Mouse (Mus musculus) heart, postnatal 0 days (tissue): ENCODE results near the gene Schip1. TPM values are rescaled to one million over a fixed set of nuclear protein-coding genes. Genes with fewer than 3 reads are reported as not detected.

Source experiments
- ATAC-seq: fragments of 200-750 bp; cut with Nextera tagmentation; 2 replicates; pipeline ENCODE4 v1.8.0; 2017; ENCODE audit warnings: low read depth, moderate number of reproducible peaks, moderate library complexity; ENCODE audit not compliant: insufficient read depth
- DNase-seq: peaks from one replicate; pipeline ENCODE4 v3.0.0-alpha.2; 2016; ENCODE audit warnings: low spot score
- H3K27ac ChIP-seq: fragments of 300-500 bp; sonication (generic); 2 replicates; pipeline ENCODE4 v1.5.1; 2014; ENCODE audit warnings: low read depth, mild to moderate bottlenecking
- H3K27me3 ChIP-seq: fragments of 300-500 bp; sonication (generic); 2 replicates; pipeline ENCODE4 v1.6.1; 2014; ENCODE audit warnings: low read length, mixed read lengths; ENCODE audit not compliant: control insufficient read depth, insufficient read depth
- H3K36me3 ChIP-seq: fragments of 300-500 bp; sonication (generic); replicated peaks from 2 replicates; pipeline ENCODE4 v1.6.1; 2014; ENCODE audit warnings: low read length, mixed read lengths; ENCODE audit not compliant: control insufficient read depth, insufficient read depth
- H3K4me1 ChIP-seq: fragments of 300-500 bp; sonication (generic); 2 replicates; pipeline ENCODE4 v1.6.1; 2014; ENCODE audit warnings: antibody characterized with exemption; ENCODE audit not compliant: control insufficient read depth, insufficient read depth
- H3K4me2 ChIP-seq: fragments of 300-500 bp; sonication (generic); 2 replicates; pipeline ENCODE4 v1.6.1; 2014; ENCODE audit warnings: low read depth, mild to moderate bottlenecking, low read length, moderate library complexity
- H3K4me3 ChIP-seq: fragments of 300-500 bp; sonication (generic); 2 replicates; pipeline ENCODE4 v1.5.1; 2014; ENCODE audit warnings: low read depth, low read length
- H3K9ac ChIP-seq: fragments of 300-500 bp; sonication (generic); replicated peaks from 2 replicates; pipeline ENCODE4 v1.6.1; 2014; ENCODE audit warnings: low read depth, low read length, mixed read lengths
- H3K9me3 ChIP-seq: fragments of 300-500 bp; sonication (generic); replicated peaks from 2 replicates; pipeline ENCODE4 v1.6.1; 2016; ENCODE audit warnings: low read length; ENCODE audit not compliant: control insufficient read depth
- CTCF ChIP-seq: IDR thresholded peaks from 2 replicates; pipeline ENCODE4 v1.5.1; 2016; ENCODE audit warnings: antibody characterized with exemption, control low read depth, low read depth
- EP300 ChIP-seq: IDR thresholded peaks from 2 replicates; pipeline ENCODE4 v1.6.1; 2016; ENCODE audit warnings: antibody characterized with exemption, low read depth
- WGBS: fragments of 180-500 bp; shearing (Covaris S2); extraction: QIAGEN DNeasy Blood & Tissue Kit; methylation state at CpG from one replicate; pipeline ENCODE4 v1.1.7; 2014; 5-methylcytosine and 5-hydroxymethylcytosine counted together
- polyA plus RNA-seq: library from polyadenylated mRNA; unstranded; fragments of >200 nt; fragmentation: Nextera tagmentation; extraction: Ambion mirVana; gene quantifications from 2 replicates; pipeline ENCODE4 v1.2.1, GENCODE M21; 2015
- total RNA-seq: library from RNA; depleted of rRNA; stranded (reverse); fragments of >200 nt; gene quantifications from 2 replicates; pipeline ENCODE4 v1.2.3, GENCODE M21; 2014; ENCODE audit warnings: low replicate concordance

The Schip1 gene
- total and polyA plus RNA-seq, 2 experiments from 2014 or later: 58.4 to 74.3 TPM

DNA sequence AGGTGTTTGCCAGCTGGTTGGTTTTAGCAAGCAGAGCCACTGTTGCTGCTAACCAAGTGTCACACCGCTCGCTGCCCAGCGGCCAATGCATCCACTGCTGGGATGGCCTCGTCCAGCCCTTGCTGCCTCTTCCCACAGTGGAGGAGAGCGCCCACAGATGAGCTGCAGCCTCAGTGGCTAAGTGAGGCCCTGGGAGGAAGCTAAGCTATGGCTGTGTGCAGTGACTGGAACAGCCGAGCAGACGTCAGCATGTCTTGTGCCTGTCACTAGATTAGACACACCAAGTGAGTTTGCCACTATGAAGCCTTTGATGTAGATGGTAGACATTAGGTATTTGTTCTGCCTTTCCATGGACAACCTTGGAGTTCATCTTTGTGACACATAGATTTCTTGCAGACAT lies 480.2 kb downstream of the Schip1 start:
- no peaks in the 10 kb centered on the region for H3K4me1 ChIP-seq
- H3K27ac ChIP-seq: no peak overlapping the region
- H3K4me2 ChIP-seq: no peak overlapping the region
- TF ChIP-seq CTCF (no peak), EP300 (no peak)
- 64% methylated on average over 7 of the region's 7 CpGs for WGBS
- no peak overlapping the region for H3K4me3 ChIP-seq
- H3K9ac ChIP-seq: no peak overlapping the region
- no peaks in the 10 kb centered on the region for H3K36me3 ChIP-seq
- ATAC-seq: no peak
- no peaks in the 10 kb centered on the region for H3K27me3 ChIP-seq
- DNase-seq: no peak
- H3K9me3 ChIP-seq: no peaks in the 10 kb centered on the region

DNA sequence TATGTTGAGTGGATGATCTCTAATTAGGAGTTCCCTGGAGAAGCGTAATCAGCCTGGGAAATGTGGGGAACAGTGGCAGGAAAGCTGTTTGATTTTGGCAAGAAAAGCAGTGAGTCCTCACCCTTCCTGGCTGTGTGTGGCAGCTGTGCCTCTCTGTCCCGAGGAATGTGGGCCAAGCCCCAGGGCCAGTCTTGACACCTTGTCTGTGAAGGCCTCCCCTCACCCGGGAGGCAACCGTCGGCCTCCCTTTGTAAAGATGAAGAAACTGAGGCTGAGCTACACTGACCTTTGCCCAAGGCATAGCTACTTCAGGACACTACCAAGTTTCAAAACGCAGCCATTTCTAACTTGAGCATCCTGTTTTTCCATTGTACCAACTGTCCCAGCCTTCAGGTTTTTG lies 481.3 kb downstream of the Schip1 start:
- Histone ChIP-seq H3K9ac (no peak overlapping the region), H3K4me2 (no peak overlapping the region), H3K4me1 (no peaks in the 10 kb centered on the region), H3K27me3 (no peaks in the 10 kb centered on the region), H3K4me3 (no peak overlapping the region), H3K9me3 (no peaks in the 10 kb centered on the region), H3K27ac (no peak overlapping the region), H3K36me3 (no peaks in the 10 kb centered on the region)
- 59% methylated on average over 6 of the region's 6 CpGs for WGBS
- DNase-seq: no peak
- TF ChIP-seq EP300: no peak
- TF ChIP-seq CTCF: no peak
- ATAC-seq: no peak

- peaks cover 27% of the 10 kb centered on the region; the same call in 1 of the 2 replicates for H3K4me1 ChIP-seq
- TF ChIP-seq CTCF: no peak
- H3K9ac ChIP-seq: no peak overlapping the region
- DNase-seq (no peak), ATAC-seq (peak; percentile 19; the same call in 1 of the 2 replicates)
- H3K27me3 ChIP-seq: no peaks in the 10 kb centered on the region
- no peaks in the 10 kb centered on the region for H3K9me3 ChIP-seq
- no peaks in the 10 kb centered on the region for H3K36me3 ChIP-seq
- H3K4me3 ChIP-seq: no peak overlapping the region
- no peak overlapping the region for H3K4me2 ChIP-seq
- no peak overlapping the region for H3K27ac ChIP-seq
- 21% methylated on average over 4 of the region's 4 CpGs for WGBS
Observed at GRCm38 (mm10) chr3:68555087-68555662, 490.6 kb downstream of the Schip1 start.

DNA sequence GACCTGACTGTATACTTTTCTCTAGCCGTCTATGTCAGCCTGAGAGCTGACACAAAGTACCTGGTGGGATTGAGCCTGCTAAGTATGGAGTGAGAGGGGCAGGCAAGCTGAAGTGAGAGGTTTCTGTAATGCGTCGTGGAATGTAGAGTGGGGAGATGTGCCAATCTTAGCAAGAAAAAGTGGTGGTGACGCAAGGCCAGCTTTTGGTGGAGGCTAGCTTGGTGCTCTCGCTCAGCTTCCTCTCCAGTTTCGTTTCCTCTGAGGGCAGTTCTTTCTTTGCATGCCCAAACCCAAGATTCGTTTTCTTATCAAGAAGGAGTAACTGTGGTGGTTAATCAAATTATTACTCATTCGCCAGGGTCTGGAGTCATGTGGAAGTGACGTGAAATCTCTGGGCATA lies 492.3 kb downstream of the Schip1 start:
- H3K4me1 ChIP-seq: peaks cover 31% of the 10 kb centered on the region; the same call in 1 of the 2 replicates
- 85% methylated on average over 9 of the region's 9 CpGs for WGBS
- no peak for TF ChIP-seq CTCF
- TF ChIP-seq EP300: no peak

GRCm38 (mm10) chr3:68558744-68559143 lies 494.1 kb downstream of the Schip1 start:
- 35% methylated on average over 6 of the region's 6 CpGs for WGBS
- TF ChIP-seq CTCF (no peak), EP300 (no peak)
- peaks cover 31% of the 10 kb centered on the region; the same call in 1 of the 2 replicates for H3K4me1 ChIP-seq

More for the DNA sequence above, 492.3 kb downstream of the Schip1 start:
- no peak overlapping the region for H3K9ac ChIP-seq
- DNase-seq (no peak), ATAC-seq (no peak)
- H3K9me3 ChIP-seq: no peaks in the 10 kb centered on the region
- H3K36me3 ChIP-seq: no peaks in the 10 kb centered on the region
- H3K4me3 ChIP-seq: no peak overlapping the region
- no peaks in the 10 kb centered on the region for H3K27me3 ChIP-seq
- no peak overlapping the region for H3K4me2 ChIP-seq
- H3K27ac ChIP-seq: no peak overlapping the region

GRCm38 (mm10) chr3:68560057-68560456 lies 495.5 kb downstream of the Schip1 start:
- H3K9me3 ChIP-seq: no peaks in the 10 kb centered on the region
- peaks cover 31% of the 10 kb centered on the region; the same call in 1 of the 2 replicates for H3K4me1 ChIP-seq
- H3K27me3 ChIP-seq: no peaks in the 10 kb centered on the region
- no peak overlapping the region for H3K27ac ChIP-seq
- no peak for DNase-seq
- H3K4me3 ChIP-seq: no peak overlapping the region
- 55% methylated on average over 5 of the region's 5 CpGs for WGBS
- H3K9ac ChIP-seq: no peak overlapping the region
- H3K36me3 ChIP-seq: no peaks in the 10 kb centered on the region
- H3K4me2 ChIP-seq: no peak overlapping the region
- ATAC-seq: peak; percentile 27; the same call in 1 of the 2 replicates
- no peak for TF ChIP-seq EP300
- TF ChIP-seq CTCF: no peak

More at GRCm38 (mm10) chr3:68558744-68559143, 494.1 kb downstream of the Schip1 start:
- Histone ChIP-seq H3K9ac (no peak overlapping the region), H3K4me3 (no peak overlapping the region), H3K27ac (no peak overlapping the region), H3K36me3 (no peaks in the 10 kb centered on the region), H3K27me3 (no peaks in the 10 kb centered on the region), H3K9me3 (no peaks in the 10 kb centered on the region), H3K4me2 (no peak overlapping the region)
- ATAC-seq (no peak), DNase-seq (no peak)
